Mouse (Mus musculus) liver, adult 2 months (tissue): ENCODE results near the gene Serpini1.

Source experiments
- CTCF ChIP-seq: fragments of 200-500 bp; IDR thresholded peaks from 2 replicates; pipeline ENCODE4 v1.5.1; 2011; ENCODE audit warnings: low read depth, low read length, control low read depth
- POLR2A ChIP-seq: fragments of 200-500 bp; IDR thresholded peaks from 2 replicates; pipeline ENCODE4 v1.6.1; 2011; ENCODE audit warnings: low read length, control low read depth; ENCODE audit not compliant: insufficient read depth; ENCODE audit errors: extremely low read depth

DNA sequence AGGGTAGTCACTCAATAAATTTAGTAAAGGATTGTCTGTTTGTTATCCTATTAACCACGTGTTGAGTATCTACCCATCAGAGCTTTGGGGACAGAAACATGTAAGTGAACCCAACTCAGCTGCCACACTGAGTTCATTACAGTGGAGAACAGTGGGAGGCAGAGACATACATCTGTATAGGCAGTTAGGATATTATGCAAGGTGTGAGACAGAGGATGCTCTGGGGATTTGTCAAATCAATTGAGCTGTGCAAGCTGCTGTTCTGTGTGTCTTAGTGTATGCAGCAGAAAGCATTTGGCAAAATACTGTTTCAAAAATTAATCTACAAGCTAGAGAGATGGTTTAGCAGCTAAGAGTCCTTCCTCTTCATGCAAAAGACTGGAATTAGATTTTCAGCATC, 113.1 kb downstream of the Serpini1 start:
- TF ChIP-seq CTCF (no peak), POLR2A (no peak)
